Mouse (Mus musculus) G1E (cell line): Measurements from ENCODE around the gene Adcy6. TPM values are rescaled to one million over a fixed set of nuclear protein-coding genes. Genes with fewer than 3 reads are reported as not detected.

Experiments used
- ATAC-seq: 2 replicates; pipeline ENCODE4 v1.8.0; 2016; ENCODE audit warnings: mild to moderate bottlenecking; ENCODE audit not compliant: insufficient number of reproducible peaks, poor library complexity, low FRiP score, severe bottlenecking; ENCODE audit errors: extremely low read depth
- DNase-seq: peaks from one replicate; pipeline ENCODE4 v3.0.0; 2012; ENCODE audit warnings: low spot score
- H3K27me3 ChIP-seq: 2 replicates; pipeline ENCODE4 v1.6.1; 2012; ENCODE audit warnings: mild to moderate bottlenecking, low read length, inconsistent platforms; ENCODE audit not compliant: insufficient read depth
- H3K36me3 ChIP-seq: replicated peaks from 2 replicates; pipeline ENCODE3; 2012; ENCODE audit warnings: mild to moderate bottlenecking, inconsistent platforms
- H3K4me1 ChIP-seq: 2 replicates; pipeline ENCODE4 v1.6.1; 2012; ENCODE audit warnings: low read depth, low read length, inconsistent platforms, mixed read lengths; ENCODE audit not compliant: insufficient read depth
- H3K4me3 ChIP-seq: 2 replicates; pipeline ENCODE4 v1.5.1; 2012; ENCODE audit warnings: low read depth, mild to moderate bottlenecking, inconsistent platforms, low read length, moderate library complexity, mixed read lengths
- H3K9me3 ChIP-seq: replicated peaks from 2 replicates; pipeline ENCODE4 v1.6.1; 2012; ENCODE audit warnings: inconsistent platforms
- CTCF ChIP-seq: IDR thresholded peaks from 2 replicates; pipeline ENCODE4 v1.5.1; 2012; ENCODE audit warnings: low read depth, low read length, inconsistent platforms, mixed read lengths
- GATA1 ChIP-seq: IDR thresholded peaks from 2 replicates; pipeline ENCODE4 v1.6.1; 2012; ENCODE audit warnings: borderline replicate concordance, low read length, inconsistent platforms, mixed read lengths
- GATA2 ChIP-seq: IDR thresholded peaks from 2 replicates; pipeline ENCODE4 v1.6.1; 2012; ENCODE audit warnings: low read depth, low read length, inconsistent platforms, borderline replicate concordance
- POLR2AphosphoS5 ChIP-seq: IDR thresholded peaks from 2 replicates; pipeline ENCODE4 v1.6.1; 2012; ENCODE audit warnings: low read depth, low read length, inconsistent platforms; ENCODE audit not compliant: insufficient replicate concordance
- TAL1 ChIP-seq: conservative IDR thresholded peaks from 2 replicates; pipeline ENCODE4 v1.6.1; 2012; ENCODE audit warnings: low read depth, low read length, inconsistent platforms, mixed read lengths
- polyA plus RNA-seq: library from polyadenylated mRNA; stranded (reverse); fragments of >175 nt; gene quantifications from 2 replicates; pipeline ENCODE4 v1.2.3, GENCODE M21; 2012
- total RNA-seq, 2 experiments: library from RNA; stranded (forward) in 1 of 2; stranded (reverse) in 1 of 2; fragments of 200-1000 nt in 1 of 2; fragments of >200 nt in 1 of 2; fragmentation: Nextera tagmentation in 1 of 2; gene quantifications; 2 replicates each; pipeline ENCODE4 v1.2.3; 2014 to 2017

Gene Adcy6
- total and polyA plus RNA-seq, 3 experiments = 0.22 to 5.0 TPM; not detected in 1

- no peak for TF ChIP-seq GATA1
- no peak for TF ChIP-seq POLR2AphosphoS5
- no peak for TF ChIP-seq GATA2
- no peak for TF ChIP-seq TAL1
- TF ChIP-seq CTCF = no peak
- Histone ChIP-seq H3K27me3 (peaks cover 94% of the 10 kb centered on the region), H3K4me3 (peak overlapping the region; percentile 70; the same call in 1 of the 2 replicates), H3K9me3 (no peaks in the 10 kb centered on the region), H3K36me3 (no peaks in the 10 kb centered on the region), H3K4me1 (peaks cover 50% of the 10 kb centered on the region)
- DNase-seq = no peak
- no peak for ATAC-seq
Observed at GRCm38 (mm10) chr15:98635291-98635841, 25.5 kb upstream of the Adcy6 start.

- no peaks in the 10 kb centered on the region for H3K36me3 ChIP-seq
- DNase-seq (peak; percentile 66), ATAC-seq (no peak)
- H3K27me3 ChIP-seq = peaks cover 94% of the 10 kb centered on the region
- H3K4me3 ChIP-seq = peak overlapping the region; percentile 70
- H3K9me3 ChIP-seq = no peaks in the 10 kb centered on the region
- peaks cover 46% of the 10 kb centered on the region for H3K4me1 ChIP-seq
- no peak for TF ChIP-seq TAL1
Observed at GRCm38 (mm10) chr15:98634541-98635081, 24.7 kb upstream of the Adcy6 start.

GRCm38 (mm10) chr15:98633822-98634470 is 24.1 kb upstream of the Adcy6 start:
- ATAC-seq = no peak
- Histone ChIP-seq H3K36me3 (no peaks in the 10 kb centered on the region), H3K27me3 (peaks cover 94% of the 10 kb centered on the region), H3K9me3 (no peaks in the 10 kb centered on the region), H3K4me1 (peaks cover 46% of the 10 kb centered on the region), H3K4me3 (peak overlapping the region; percentile 70)
- no peak for DNase-seq
- TF ChIP-seq TAL1 (no peak), POLR2AphosphoS5 (no peak), GATA1 (no peak), GATA2 (no peak), CTCF (no peak)

GRCm38 (mm10) chr15:98632921-98633320 is 23.0 kb upstream of the Adcy6 start:
- peaks cover 46% of the 10 kb centered on the region for H3K4me1 ChIP-seq
- DNase-seq (no peak), ATAC-seq (no peak)
- H3K36me3 ChIP-seq = no peaks in the 10 kb centered on the region
- peaks cover 97% of the 10 kb centered on the region for H3K27me3 ChIP-seq
- H3K4me3 ChIP-seq = no peak overlapping the region
- no peaks in the 10 kb centered on the region for H3K9me3 ChIP-seq
- TF ChIP-seq GATA2 (no peak), CTCF (no peak), POLR2AphosphoS5 (no peak), TAL1 (no peak), GATA1 (no peak)

GRCm38 (mm10) chr15:98632107-98632744 is 22.4 kb upstream of the Adcy6 start:
- H3K4me1 ChIP-seq = peaks cover 40% of the 10 kb centered on the region
- DNase-seq = no peak
- H3K4me3 ChIP-seq = no peak overlapping the region; the same call in 1 of the 2 replicates

GRCm38 (mm10) chr15:98631493-98631892 is 21.6 kb upstream of the Adcy6 start:
- TF ChIP-seq GATA2 (no peak), TAL1 (no peak), CTCF (peak; percentile 84), POLR2AphosphoS5 (no peak), GATA1 (no peak)
- H3K9me3 ChIP-seq = no peaks in the 10 kb centered on the region
- peak; percentile 47 for DNase-seq
- H3K4me1 ChIP-seq = peaks cover 40% of the 10 kb centered on the region
- no peak for ATAC-seq
- H3K27me3 ChIP-seq = peaks cover 92% of the 10 kb centered on the region
- no peaks in the 10 kb centered on the region for H3K36me3 ChIP-seq
- H3K4me3 ChIP-seq = no peak overlapping the region

More at GRCm38 (mm10) chr15:98632107-98632744, 22.4 kb upstream of the Adcy6 start:
- no peaks in the 10 kb centered on the region for H3K36me3 ChIP-seq
- no peak for ATAC-seq
- peaks cover 92% of the 10 kb centered on the region for H3K27me3 ChIP-seq
- H3K9me3 ChIP-seq = no peaks in the 10 kb centered on the region
- TF ChIP-seq GATA2 (no peak), CTCF (no peak), GATA1 (no peak), TAL1 (no peak), POLR2AphosphoS5 (no peak)
